Mouse (Mus musculus) midbrain, postnatal 0 days (tissue): Measurements from ENCODE around the gene Ptprg. TPM values are rescaled to one million over a fixed set of nuclear protein-coding genes. Genes with fewer than 3 reads are reported as not detected.

ENCODE experiments used
- ATAC-seq: fragments of 200-750 bp; cut with Nextera tagmentation; 2 replicates; pipeline ENCODE4 v1.8.0; 2017; ENCODE audit warnings: moderate number of reproducible peaks, mild to moderate bottlenecking, moderate TSS enrichment, moderate library complexity; ENCODE audit not compliant: low FRiP score
- DNase-seq: peaks from one replicate; pipeline ENCODE4 v3.0.0-alpha.2; 2015; ENCODE audit warnings: low spot score
- H3K27ac ChIP-seq: fragments of 300-500 bp; sonication (generic); 2 replicates; pipeline ENCODE4 v1.5.1; 2014; ENCODE audit warnings: low read depth, mild to moderate bottlenecking, low read length, mixed read lengths
- H3K27me3 ChIP-seq: fragments of 300-500 bp; sonication (generic); 2 replicates; pipeline ENCODE4 v1.6.1; 2014; ENCODE audit warnings: low read length, control low read depth, mixed read lengths; ENCODE audit not compliant: insufficient read depth
- H3K36me3 ChIP-seq: fragments of 300-500 bp; sonication (generic); 2 replicates; pipeline ENCODE4 v1.6.1; 2014; ENCODE audit warnings: low read length, control low read depth, mixed read lengths; ENCODE audit not compliant: insufficient read depth
- H3K4me1 ChIP-seq: fragments of 300-500 bp; sonication (generic); 2 replicates; pipeline ENCODE4 v1.6.1; 2014; ENCODE audit warnings: mild to moderate bottlenecking, control low read depth, antibody characterized with exemption, low read length, mixed read lengths; ENCODE audit not compliant: insufficient read depth
- H3K4me2 ChIP-seq: fragments of 300-500 bp; sonication (generic); 2 replicates; pipeline ENCODE4 v1.6.1; 2014; ENCODE audit warnings: low read depth, mild to moderate bottlenecking, low read length, mixed read lengths; ENCODE audit not compliant: poor library complexity, severe bottlenecking
- H3K4me3 ChIP-seq: fragments of 300-500 bp; sonication (generic); 2 replicates; pipeline ENCODE4 v1.5.1; 2014; ENCODE audit warnings: low read depth, mild to moderate bottlenecking, low read length, moderate library complexity
- H3K9ac ChIP-seq: fragments of 300-500 bp; sonication (generic); replicated peaks from 2 replicates; pipeline ENCODE4 v1.6.1; 2014; ENCODE audit warnings: mild to moderate bottlenecking, low read length, moderate library complexity, mixed read lengths; ENCODE audit not compliant: poor library complexity, severe bottlenecking
- H3K9me3 ChIP-seq: fragments of 300-500 bp; sonication (generic); 2 replicates; pipeline ENCODE4 v1.6.1; 2016; ENCODE audit warnings: low read length, control low read depth
- CTCF ChIP-seq: IDR thresholded peaks from 2 replicates; pipeline ENCODE4 v1.5.1; 2016; ENCODE audit warnings: antibody characterized with exemption, mild to moderate bottlenecking
- WGBS: fragments of 180-500 bp; shearing (Covaris S2); extraction: QIAGEN DNeasy Blood & Tissue Kit; methylation state at CpG from one replicate; pipeline ENCODE4 v1.1.7; 2014; 5-methylcytosine and 5-hydroxymethylcytosine counted together
- polyA plus RNA-seq: library from polyadenylated mRNA; unstranded; fragments of >200 nt; fragmentation: Nextera tagmentation; extraction: Ambion mirVana; gene quantifications from 2 replicates; pipeline ENCODE4 v1.2.1, GENCODE M21; 2015
- total RNA-seq: library from RNA; depleted of rRNA; stranded (reverse); fragments of >200 nt; gene quantifications from 2 replicates; pipeline ENCODE4 v1.2.3, GENCODE M21; 2014

The Ptprg gene
- total and polyA plus RNA-seq, 2 experiments from 2014 or later = 25.7 to 84.9 TPM

- whole genome bisulfite sequencing = 76% methylated on average over 7 of the region's 7 CpGs
- H3K27me3 ChIP-seq = no peaks in the 10 kb centered on the region
- no peaks in the 10 kb centered on the region for H3K4me1 ChIP-seq
- H3K36me3 ChIP-seq = no peaks in the 10 kb centered on the region
- H3K9me3 ChIP-seq = no peaks in the 10 kb centered on the region
- H3K9ac ChIP-seq = no peak overlapping the region
- no peak for TF ChIP-seq CTCF
- DNase-seq (no peak), ATAC-seq (no peak)
- H3K27ac ChIP-seq = no peak overlapping the region
- H3K4me3 ChIP-seq = no peak overlapping the region
- H3K4me2 ChIP-seq = no peak overlapping the region
These were observed 568.6 kb downstream of the Ptprg start for GRCm38 (mm10) chr14:12121906-12122305.

- Histone ChIP-seq H3K4me1 (no peaks in the 10 kb centered on the region), H3K9ac (no peak overlapping the region), H3K4me2 (no peak overlapping the region), H3K9me3 (no peaks in the 10 kb centered on the region), H3K27me3 (no peaks in the 10 kb centered on the region), H3K27ac (no peak overlapping the region), H3K36me3 (no peaks in the 10 kb centered on the region), H3K4me3 (no peak overlapping the region)
- DNase-seq = no peak
- 91% methylated on average over 3 of the region's 3 CpGs for WGBS
- no peak for TF ChIP-seq CTCF
- ATAC-seq = no peak
These were observed 571.4 kb downstream of the Ptprg start for GRCm38 (mm10) chr14:12124682-12125081.

DNA sequence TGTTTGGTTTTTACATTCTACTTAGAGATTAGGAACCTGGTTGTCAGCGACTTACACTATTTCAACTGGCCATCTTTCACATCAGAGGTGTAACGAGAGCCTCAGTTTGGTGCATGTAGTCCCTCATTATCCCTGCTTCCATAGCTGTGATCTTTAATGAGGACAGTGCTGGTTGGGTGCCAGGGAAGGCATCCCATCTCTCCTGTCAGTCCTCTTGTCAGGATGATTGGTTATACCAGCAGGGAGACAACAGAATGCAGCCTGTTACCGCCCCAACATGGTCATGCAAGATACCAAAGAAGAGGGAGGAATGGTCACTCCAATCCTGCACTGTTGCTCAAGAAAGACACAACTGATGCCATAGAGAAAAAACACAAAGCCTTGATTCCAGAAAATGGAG is 574.6 kb downstream of the Ptprg start:
- TF ChIP-seq CTCF = no peak
- no peak for DNase-seq
- Histone ChIP-seq H3K4me1 (no peaks in the 10 kb centered on the region), H3K27ac (no peak overlapping the region), H3K27me3 (no peaks in the 10 kb centered on the region), H3K36me3 (no peaks in the 10 kb centered on the region), H3K4me2 (no peak overlapping the region), H3K9ac (no peak overlapping the region), H3K4me3 (no peak overlapping the region), H3K9me3 (no peaks in the 10 kb centered on the region)
- no peak for ATAC-seq
- WGBS = 78% methylated on average over 3 of the region's 3 CpGs

DNA sequence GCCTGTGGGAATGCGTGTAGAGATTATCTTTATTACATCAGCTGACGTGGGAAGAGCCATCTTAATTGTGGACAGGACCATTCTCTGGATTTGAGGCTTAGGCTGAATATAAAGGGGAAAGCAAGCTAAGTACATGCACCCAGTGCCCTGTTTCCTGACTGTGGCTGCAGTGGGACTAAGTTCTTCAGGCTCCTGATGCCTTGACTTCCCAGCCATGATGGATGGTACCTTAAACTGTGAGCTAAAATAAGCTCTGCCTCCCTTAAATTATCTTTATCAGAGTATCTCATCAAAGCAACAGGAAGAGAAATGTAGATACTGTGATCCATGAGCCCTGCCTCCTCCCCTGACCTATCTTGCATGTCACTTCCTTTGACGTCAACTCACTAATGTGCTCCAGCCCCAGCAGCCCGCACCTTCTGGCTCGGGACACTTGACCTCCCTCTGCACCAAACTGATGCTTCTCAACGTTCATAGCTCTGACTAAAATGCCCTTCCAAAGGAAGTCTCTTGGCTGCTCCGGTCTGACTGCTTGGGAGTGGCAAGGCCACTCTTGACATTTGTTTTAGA is 578.8 kb downstream of the Ptprg start:
- Histone ChIP-seq H3K27ac (no peak overlapping the region), H3K4me3 (no peak overlapping the region), H3K4me2 (no peak overlapping the region), H3K9ac (no peak overlapping the region), H3K4me1 (no peaks in the 10 kb centered on the region), H3K27me3 (no peaks in the 10 kb centered on the region), H3K36me3 (no peaks in the 10 kb centered on the region), H3K9me3 (no peaks in the 10 kb centered on the region)
- no peak for DNase-seq
- ATAC-seq = no peak
- WGBS = 90% methylated on average over 7 of the region's 7 CpGs
- no peak for TF ChIP-seq CTCF

- Histone ChIP-seq H3K9me3 (no peaks in the 10 kb centered on the region), H3K27me3 (no peaks in the 10 kb centered on the region), H3K4me3 (no peak overlapping the region), H3K4me1 (no peaks in the 10 kb centered on the region), H3K27ac (no peak overlapping the region), H3K36me3 (no peaks in the 10 kb centered on the region), H3K9ac (no peak overlapping the region), H3K4me2 (no peak overlapping the region)
- WGBS = 76% methylated on average over 3 of the region's 3 CpGs
- DNase-seq (no peak), ATAC-seq (no peak)
- TF ChIP-seq CTCF = no peak
These were observed 579.8 kb downstream of the Ptprg start for GRCm38 (mm10) chr14:12133163-12133562.

DNA sequence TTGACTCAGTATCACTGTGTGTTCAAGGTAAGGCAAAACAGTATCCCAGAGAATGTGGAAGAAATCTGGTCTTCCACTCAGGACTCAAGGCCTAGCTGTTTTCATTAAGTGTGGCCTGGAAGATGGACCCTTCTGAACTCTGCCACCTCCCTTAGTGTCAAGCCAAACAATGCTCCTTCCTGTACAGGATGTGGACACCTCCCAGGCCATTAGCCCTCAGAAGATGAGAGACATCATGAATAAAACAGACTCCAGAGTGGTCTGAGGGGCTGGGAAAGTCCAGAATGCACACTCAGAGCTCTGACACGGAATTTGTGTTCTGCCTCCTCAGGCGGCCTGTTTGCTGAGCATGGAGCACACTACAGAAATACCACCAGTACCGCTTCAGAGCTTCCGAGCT is 581.2 kb downstream of the Ptprg start:
- WGBS = 92% methylated on average over 4 of the region's 4 CpGs
- Histone ChIP-seq H3K27me3 (no peaks in the 10 kb centered on the region), H3K4me2 (no peak overlapping the region), H3K36me3 (no peaks in the 10 kb centered on the region), H3K27ac (no peak overlapping the region), H3K4me1 (no peaks in the 10 kb centered on the region), H3K9ac (no peak overlapping the region), H3K9me3 (no peaks in the 10 kb centered on the region), H3K4me3 (no peak overlapping the region)
- no peak for ATAC-seq
- no peak for DNase-seq
- TF ChIP-seq CTCF = no peak
